Mouse (Mus musculus) left cerebral cortex, postnatal 14 days (tissue): Measurements from ENCODE around the gene Casp2. TPM values are rescaled to one million over a fixed set of nuclear protein-coding genes. Genes with fewer than 3 reads are reported as not detected.

Experiments used
- DNase-seq, 2 experiments: peaks; one replicate each; pipeline ENCODE4 v3.0.0; 2021 to 2022; ENCODE audit warnings: low spot score in 2 of 2, mixed read lengths in 1 of 2
- intact Hi-C: fragments of 180-260 bp; cut with DNase I; formaldehyde crosslinking; loops from one replicate; pipeline ENCODE4 v1.15.1; 2025
- total RNA-seq, 2 experiments: library from RNA; stranded (reverse); gene quantifications; 2 replicates each; pipeline ENCODE4 v1.2.3; 2021

Casp2 gene
- total RNA-seq, 2 experiments from 2014 or later, result 20.6 to 22.3 TPM

DNA sequence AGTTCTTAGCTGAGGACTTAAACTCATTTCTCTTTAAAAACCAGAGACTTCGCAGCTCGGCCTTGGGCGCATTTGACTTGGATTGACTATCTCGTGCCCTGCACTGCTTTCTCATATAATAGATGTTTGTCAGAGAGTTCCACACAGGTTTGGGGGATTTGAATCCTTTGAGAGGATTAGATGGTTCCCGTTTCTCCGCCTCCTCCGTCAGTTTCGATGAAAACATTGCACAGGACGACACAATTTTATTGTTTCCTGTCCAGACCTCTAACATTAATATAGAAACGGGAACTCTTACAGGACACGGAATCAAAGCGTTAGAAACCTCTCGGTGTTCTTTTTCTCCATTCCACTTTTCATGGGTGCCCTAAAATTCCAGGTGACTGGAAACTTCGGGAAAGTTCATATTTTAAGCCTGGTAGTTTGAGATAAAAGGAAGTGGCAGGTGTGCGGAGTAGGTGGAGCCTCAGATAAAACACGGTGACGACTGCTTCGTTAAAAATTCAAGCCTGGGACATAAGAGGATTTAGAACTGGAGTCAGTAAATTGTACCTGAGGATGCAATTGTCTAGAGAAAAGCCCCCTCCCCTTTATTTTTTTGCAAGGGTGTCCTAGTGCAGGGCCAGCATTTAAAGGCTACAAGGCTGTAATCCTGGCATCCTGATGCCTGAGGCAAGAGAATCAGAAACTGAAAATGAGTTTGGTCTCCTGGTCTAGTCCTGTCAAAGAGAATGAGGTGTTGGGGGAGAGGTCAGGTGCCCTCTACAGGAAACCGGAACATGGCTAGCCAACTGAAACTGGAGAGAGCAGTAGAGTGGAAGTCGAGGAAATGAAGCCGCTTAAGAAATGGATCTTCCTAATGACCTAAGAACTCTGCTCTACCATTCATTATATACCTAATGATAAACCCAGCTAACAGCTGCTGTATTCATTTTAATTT is 876 bp downstream of the Casp2 start:
- no peak for DNase-seq
- intact Hi-C loops, result loop anchor here (2.0 to 5.0 kb wide), 2 partner anchors 39 to 57 kb away; partner anchors contain the start of gene Fam131b

DNA sequence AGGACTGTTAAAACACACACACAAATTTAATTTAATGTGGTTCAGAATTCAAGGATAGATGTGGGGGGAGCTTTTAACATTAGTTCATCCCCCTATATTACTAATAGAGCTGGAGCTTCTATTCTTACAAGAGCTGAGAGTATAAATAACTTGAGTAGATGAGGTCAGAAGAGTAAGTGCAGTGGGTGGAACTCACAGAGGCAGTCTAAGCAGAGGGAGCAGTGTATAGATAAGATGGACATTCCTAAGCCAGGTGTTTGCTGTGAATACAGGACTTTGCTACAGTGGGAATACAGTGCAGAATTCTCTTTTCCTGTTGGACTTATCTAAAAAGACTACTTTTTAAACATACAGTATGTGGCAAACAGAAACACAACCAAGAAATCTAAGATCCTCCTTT is 6.0 kb downstream of the Casp2 start:
- intact Hi-C loops, result no loop called here
- DNase-seq, result no peak

DNA sequence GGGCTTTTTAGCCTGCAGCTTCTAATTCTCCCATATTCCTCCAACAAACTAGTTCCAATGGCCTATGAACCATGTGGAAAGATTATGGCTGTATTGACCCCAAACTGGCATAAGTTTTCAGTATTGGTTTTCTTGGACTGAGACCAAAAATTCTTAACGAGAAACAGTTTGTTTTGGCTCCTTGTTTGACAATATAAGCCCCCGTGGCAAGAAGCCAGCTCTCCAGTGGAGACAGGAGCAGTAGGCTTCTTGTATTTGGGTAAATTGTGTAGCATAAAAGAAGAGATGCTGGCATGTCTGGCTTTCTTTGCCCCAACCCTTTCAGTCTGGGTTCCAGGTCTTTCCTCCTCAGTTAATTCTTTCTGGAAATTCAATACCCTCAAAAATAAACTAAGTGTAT is 11.4 kb downstream of the Casp2 start:
- intact Hi-C loops, result no loop called here
- DNase-seq, result no peak

DNA sequence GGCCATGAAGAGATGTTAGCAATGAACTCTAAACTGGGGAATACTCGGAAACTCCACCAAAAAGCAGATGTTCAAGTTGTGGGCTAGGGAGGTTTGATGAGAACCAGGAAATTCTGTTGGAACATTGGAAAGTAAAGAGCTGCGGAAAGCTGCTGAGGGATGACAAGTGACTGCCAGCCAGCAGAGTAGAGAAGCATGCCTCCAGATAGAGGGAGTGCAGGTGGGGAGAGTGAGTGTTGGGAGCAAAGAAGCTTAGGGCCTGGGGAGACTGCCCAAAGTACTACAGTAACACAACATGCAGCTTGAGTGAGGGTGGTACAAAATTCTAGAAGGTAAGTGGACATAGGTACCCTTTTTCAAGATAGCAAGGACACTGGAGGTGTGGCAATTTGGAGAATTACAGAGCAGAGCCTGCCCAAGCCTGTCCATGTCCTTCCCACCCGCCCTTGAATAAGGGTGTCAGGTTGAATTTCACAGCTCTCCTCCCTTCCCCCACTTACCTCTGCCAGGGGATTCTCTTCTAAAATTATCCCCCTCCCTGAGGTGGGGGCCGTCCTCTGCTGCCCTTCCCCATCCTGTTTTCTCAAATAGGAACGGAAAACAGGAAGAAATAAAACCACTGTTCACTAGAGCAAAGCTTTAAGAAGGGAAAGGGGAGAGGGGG is 18.2 kb downstream of the Casp2 start:
- intact Hi-C loops, result loop anchor here (5.0 kb wide), 1 partner anchor 39 kb away; the partner anchor contains the start of gene Fam131b
- no peak for DNase-seq

DNA sequence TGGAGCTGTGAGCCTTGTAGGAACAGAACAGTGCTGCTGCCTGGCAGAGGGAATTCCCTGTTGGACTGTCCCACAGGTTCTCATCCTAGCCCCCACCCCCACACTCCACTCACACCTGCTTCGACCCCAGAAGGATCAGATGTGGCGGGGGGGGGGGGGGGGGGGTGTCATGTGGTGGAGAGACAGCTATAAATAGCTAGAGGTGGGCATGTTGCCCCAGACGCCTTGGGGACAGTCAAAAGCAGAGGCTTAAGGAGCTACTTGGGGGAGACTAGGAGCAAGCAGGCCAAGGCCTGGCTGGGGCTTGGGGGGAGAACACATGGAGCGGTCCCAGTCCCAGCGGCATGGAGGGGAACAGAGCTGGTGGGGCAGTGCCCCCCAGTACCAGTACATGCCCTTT is 21.7 kb downstream of the Casp2 start, which contains the start of gene Clcn1:
Gene Clcn1 (plus strand): TSS at position 238 of the 400 bp plus-strand sequence.
- intact Hi-C loops, result no loop called here
- no peak for DNase-seq

DNA sequence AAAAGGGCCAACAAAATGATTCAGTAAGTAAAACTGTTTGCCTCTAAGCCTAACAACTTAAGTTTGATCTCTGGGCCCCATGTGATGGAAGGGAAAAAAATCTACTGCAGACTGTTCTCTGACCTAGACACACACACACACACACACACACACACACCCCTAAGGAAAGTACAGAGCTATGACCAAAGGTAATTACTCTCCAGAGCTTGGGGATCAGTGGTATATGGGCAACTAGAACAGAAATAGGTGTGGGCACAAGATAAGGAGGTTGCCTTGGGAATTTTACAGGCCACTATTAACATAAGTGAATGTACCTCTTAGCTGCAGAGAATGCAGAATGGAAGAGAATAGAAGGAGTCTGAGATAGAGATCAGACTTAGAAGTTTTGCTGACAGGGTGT is 22.8 kb downstream of the Casp2 start:
- intact Hi-C loops, result no loop called here
- no peak for DNase-seq

DNA sequence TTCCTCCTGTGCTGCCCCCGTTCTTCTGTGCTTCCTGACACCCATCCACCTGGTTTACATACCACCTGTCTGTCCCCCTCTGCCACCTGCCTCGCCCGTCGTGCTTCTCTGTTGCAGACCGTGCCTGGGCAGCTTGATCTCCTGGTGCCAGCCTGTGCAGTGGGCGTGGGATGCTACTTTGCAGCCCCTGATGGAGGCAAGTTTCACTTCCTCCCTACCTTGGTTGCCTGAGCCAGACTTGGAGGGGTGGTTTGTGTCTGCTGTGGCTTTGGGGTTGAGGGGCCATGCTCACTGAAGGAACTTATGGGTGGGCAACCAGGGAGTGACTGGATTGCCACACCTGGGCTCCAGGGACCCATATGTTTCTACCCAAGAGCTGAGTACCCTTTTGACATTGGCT is 28.5 kb downstream of the Casp2 start:
- DNase-seq, result no peak
- intact Hi-C loops, result no loop called here

DNA sequence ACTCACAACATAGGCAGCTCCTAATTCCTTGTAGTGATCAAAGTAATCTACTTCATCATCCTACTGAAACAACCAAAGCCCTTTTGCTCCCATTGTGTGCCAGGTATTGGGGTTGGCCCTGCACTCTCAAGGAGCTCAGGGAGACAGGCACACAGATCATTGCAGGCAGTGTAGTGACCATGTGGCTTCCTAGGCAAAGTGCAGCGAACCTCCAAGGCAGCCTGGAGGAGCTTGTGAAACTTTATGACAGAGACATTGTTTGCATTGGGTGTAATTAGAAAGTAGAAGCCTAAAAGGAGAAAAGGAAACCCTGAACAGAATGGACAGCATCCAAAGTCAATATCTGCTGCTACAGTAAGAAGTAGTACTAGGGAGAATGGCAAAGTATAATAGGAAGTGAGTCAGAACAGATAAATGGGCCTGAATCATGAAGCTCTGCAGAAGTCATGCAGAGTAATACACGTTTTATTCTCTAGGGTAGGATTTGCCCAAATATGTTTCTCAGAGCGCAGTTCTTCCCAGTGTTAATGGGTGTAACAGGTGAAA is 30.8 kb downstream of the Casp2 start:
- no peak for DNase-seq
- intact Hi-C loops, result no loop called here

DNA sequence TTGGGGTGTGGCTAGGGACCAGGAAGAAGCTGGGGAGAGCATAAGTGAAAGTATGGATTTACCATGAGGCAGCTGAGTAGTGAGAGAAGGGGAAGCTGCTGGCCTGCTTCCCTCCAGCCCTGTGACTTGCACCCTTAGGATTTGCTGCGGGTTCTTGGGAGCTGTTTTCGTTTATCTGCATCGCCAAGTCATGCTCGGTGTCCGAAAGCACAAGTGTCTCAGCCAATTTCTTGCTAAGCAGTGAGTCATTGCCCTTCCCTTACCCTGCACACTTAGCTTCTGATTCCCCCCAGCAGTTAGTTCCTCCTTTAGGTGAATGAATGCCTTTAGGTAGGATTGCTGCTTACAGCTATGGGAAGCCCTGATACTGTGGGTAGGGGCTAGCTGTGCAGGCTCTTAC is 34.6 kb downstream of the Casp2 start:
- no peak for DNase-seq
- intact Hi-C loops, result no loop called here

DNA sequence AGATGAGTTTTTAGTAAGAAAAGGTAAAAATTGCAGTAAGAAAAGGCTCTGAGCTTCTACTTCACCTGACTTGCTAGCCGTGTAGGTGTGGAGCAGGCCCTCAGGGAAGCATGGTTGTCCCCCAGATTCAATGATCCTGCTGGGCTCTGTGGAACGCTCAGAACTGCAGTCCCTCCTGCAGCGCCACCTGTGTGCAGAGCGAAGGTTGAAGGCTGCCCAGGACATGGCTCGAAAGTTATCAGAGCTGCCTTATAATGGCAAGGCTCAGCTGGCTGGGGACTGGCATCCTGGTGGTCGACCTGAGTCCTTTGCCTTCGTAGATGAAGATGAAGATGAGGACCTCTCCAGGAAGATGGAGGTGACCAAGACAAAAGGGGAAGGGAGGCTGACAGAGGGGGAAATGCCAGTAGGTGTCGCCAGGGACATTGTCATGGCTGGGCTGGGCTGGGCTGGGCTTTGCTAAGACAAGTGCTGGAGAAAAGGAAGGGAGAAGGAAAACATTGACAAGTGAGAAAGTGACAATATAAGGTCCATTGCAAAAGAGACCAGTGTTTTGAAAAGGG is 45.1 kb downstream of the Casp2 start:
- intact Hi-C loops, result no loop called here
- no peak for DNase-seq

DNA sequence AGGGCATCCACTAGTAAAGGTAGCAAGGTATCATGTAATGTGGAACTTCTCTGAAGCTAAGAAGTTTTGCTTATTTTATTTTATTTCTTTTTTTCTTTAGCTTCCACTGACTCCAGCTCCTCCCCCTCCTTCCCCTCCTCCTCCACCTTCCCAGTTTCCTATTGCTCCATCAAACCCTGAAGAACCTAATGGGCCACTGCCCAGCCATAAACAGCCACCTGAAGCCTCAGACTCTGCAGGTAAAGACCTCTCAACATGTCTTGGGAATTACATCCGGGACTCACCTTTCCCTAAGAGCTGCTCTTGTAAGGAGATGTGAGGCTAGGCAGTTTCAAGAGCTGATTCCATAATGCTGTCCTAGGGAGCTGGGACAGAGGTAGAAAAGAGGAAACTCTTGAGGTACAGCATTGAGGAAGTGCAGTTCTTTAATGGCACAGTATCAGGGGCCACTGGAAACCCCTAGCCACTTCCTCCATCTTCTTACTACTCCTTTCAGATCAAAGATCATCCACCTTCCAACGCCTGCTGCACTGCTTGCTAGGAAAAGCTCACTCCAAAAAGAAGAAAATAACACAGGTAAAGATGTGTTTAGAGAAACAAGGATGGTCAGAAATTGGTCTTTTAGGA is 45.8 kb downstream of the Casp2 start:
- DNase-seq, result no peak

DNA sequence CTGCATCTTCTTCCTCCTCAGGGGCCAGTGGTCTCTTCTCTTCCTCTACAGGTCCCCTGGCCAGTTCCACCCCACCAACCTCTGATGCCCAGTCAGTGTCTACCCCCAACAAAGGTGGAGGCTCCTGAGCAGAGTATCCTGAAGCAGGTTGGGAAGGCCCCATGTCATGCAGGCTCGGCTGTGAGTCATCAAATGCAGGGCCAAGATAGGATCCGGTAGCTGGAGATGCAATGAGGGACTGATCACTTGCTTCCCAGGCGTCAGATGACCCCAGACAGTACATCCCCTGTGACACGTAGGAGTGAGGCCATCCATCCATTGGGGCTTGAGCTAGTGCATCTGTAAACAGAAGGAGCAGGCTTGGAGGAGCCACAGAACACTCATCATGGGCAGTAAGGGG is 53.5 kb downstream of the Casp2 start:
- intact Hi-C loops, result no loop called here

More for the DNA sequence above, 45.8 kb downstream of the Casp2 start:
- intact Hi-C loops, result no loop called here

DNA sequence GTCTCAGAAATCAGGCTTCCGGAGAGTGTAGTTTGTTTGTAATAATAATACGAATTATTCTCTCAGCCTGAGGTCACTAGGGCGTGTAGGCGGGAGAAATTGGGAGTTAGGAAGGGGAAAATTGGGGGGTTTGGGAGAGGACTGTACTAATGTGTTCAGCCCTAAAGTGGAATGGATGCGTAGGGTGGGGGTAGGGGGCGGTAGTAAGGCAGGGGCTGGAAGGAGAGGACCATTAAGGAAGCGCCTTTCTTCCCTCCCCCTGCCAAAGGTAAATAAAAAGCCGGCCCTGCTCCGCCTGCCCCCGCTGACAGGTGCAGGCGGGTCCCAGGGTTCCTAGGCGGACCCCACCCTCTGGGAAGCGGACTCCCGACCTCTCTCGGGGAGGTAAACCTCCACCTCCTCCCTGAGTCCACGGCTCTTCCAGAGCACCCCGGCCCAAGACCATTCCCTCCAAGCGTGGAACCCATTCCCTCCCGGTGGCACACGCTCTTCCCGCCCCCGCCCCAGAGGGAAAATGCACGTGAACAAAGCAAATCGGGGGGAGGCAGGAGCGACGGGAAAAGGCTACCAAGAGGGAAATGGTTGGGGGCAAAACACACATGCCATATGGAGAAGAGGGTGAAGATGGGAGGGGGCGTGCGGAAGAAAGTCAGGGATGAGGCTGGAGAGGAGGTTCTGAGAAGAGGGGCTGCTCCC is 58.7 kb downstream of the Casp2 start:
- DNase-seq, result no peak
- intact Hi-C loops, result loop anchor here (2.0 to 10.0 kb wide), 4 partner anchors 25 to 261 kb away; partner anchors contain the start of gene Zyx

More for the DNA sequence above, 53.5 kb downstream of the Casp2 start:
- DNase-seq, result no peak

DNA sequence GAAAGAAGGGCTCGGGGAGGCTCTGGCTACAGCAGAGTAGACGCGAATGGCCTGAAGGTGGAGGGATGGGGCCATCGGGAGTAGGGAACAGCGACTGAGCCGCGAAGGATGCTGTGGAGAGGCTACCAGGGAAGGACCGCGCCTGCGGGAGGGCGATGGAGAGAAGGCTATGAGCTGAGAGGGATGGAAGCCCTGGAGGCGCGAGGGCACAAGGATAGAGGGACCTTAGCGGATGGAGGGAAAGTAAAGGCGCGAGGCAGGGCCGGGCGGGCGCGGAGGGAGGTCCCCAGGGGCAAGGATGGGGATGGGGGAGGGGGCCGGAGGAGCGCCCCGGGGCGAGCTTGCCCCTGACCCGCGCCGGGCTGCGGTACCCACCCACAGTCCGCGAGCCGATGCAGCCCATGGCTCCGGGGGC is 59.3 kb downstream of the Casp2 start:
- DNase-seq, result peak in 1 of 2 experiments; percentile 24
- intact Hi-C loops, result loop anchor here (2.0 to 10.0 kb wide), 4 partner anchors 25 to 261 kb away; partner anchors contain the start of gene Zyx

DNA sequence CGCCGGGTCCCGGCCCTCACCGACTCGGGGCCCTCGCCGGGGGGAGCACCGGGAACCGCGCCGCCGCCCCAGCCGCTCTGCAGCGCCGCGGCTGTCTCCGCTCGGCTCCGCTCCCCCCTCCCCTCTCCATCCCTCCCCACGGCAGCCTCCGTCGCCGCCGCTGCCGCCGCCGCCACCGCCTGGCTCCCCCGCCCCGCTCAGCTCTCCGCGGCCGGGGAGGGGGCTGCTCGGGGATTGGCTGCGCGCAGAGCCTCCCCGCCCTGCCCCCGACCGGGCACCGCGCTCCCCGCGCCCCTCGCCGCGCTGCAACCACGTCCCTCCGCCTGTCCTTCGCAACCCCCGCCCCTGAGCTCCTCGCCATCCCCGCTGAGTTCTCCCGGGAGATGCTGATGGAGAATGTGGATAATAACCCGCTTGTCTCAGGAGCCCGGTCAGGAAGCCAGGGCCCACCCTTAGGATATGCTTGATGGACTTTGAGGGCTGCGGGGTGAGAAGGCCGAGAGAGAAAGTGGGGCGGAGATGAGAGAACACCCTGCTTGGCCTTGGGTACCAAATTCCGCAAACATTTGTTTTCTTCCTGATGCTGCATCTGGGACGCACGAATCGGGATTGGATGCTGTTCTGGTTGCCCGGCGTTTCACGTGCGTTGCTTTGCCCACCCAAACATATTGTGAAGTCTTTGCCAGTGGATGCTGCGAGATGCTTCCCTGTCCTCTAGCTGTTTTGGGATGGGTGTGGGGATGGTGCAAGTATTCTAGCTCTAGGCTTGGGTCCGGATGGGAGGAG is 59.9 kb downstream of the Casp2 start, which contains the start of gene Fam131b:
Gene Fam131b (minus strand): TSS at position 162 of the 786 bp plus-strand sequence.
- intact Hi-C loops, result loop anchor here (1.0 to 10.0 kb wide), 5 partner anchors 24 to 260 kb away; partner anchors contain the start of gene Zyx

DNA sequence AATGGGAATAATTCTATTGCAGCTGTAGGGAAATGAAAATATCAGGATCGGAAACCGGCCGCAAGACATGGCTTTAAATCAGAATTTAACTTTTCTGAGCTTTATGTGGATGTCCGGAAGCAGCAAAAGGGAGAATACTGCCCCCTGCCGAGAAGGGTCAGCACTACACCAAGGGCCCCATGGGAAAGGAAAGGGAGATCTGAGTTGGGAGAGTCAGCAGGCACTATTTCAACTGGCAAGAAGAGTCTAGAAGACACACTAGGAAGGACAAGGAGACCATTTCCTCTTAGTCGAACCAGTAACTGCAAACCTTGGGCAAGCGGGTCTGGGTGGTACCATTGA is 60.5 kb downstream of the Casp2 start:
- intact Hi-C loops, result loop anchor here (1.0 to 10.0 kb wide), 3 partner anchors 24 to 260 kb away; partner anchors contain the start of gene Zyx
- DNase-seq, result peak; percentile 86

More for the DNA sequence above, 59.9 kb downstream of the Casp2 start, which contains the start of gene Fam131b:
- peak; percentile 61 to 77 for DNase-seq

DNA sequence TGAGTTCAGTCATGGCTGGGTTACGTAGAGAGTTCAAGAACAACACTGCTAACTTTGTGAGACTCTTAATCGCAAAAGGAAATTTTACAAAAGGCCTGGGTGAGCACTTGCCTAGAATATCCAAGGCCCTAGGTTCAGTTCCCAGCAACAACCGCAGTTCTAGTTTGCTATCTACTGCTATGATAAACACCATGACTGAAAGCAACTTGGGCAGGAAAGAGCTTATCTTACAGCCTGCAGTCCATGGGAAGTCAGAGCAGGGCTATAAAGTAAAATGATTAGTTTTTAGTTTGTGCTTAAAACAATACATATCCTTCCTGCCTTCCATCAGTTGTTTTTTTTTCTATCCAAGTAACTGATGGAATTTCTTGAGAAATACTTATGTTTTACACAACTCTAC is 61.7 kb downstream of the Casp2 start:
- intact Hi-C loops, result loop anchor here (10.0 kb wide), 1 partner anchor 258 kb away; no protein-coding TSS in a partner anchor
- no peak for DNase-seq
